Mouse (Mus musculus): ENCODE measurements at regions not wholly inside any gene's neighbourhood (a gene's known extent, or its start where the extent isn't known, plus 50 kb on each side); places are given as distances from the start of the nearest gene placed in this dataset.

GRCm38 (mm10) chr15:56278006-56278405 is 1199.4 kb downstream of the Slc22a22 start:
- H3K4me3 ChIP-seq (ENCODE audit: control insufficient read depth, low read depth, low read length): no peak overlapping the region
- no peaks in the 10 kb centered on the region for H3K36me3 ChIP-seq (ENCODE audit: control insufficient read depth, insufficient read depth, low read length)
- H3K27me3 ChIP-seq (ENCODE audit: control insufficient read depth, insufficient read depth, low read length): no peaks in the 10 kb centered on the region
- TF ChIP-seq POLR2A (IDR thresholded peaks at IDR 0.05; ENCODE audit: control insufficient read depth, low read depth, low read length) (no peak), CTCF (IDR thresholded peaks at IDR 0.05; ENCODE audit: control insufficient read depth, insufficient read depth, insufficient replicate concordance, low read depth, low read length) (no peak)
- H3K27ac ChIP-seq (ENCODE audit: control insufficient read depth, insufficient read depth, low read depth, low read length): no peak overlapping the region
- no peaks in the 10 kb centered on the region for H3K4me1 ChIP-seq (ENCODE audit: control insufficient read depth, insufficient read depth, low read length)

GRCm38 (mm10) chr15:56248731-56249130 is 1228.7 kb downstream of the Slc22a22 start:
- Histone ChIP-seq H3K27ac (ENCODE audit: control insufficient read depth, insufficient read depth, low read depth, low read length) (no peak overlapping the region), H3K27me3 (ENCODE audit: control insufficient read depth, insufficient read depth, low read length) (no peaks in the 10 kb centered on the region), H3K4me3 (ENCODE audit: control insufficient read depth, low read depth, low read length) (no peak overlapping the region), H3K4me1 (ENCODE audit: control insufficient read depth, insufficient read depth, low read length) (no peaks in the 10 kb centered on the region), H3K36me3 (ENCODE audit: control insufficient read depth, insufficient read depth, low read length) (no peaks in the 10 kb centered on the region)
- TF ChIP-seq CTCF (IDR thresholded peaks at IDR 0.05; ENCODE audit: control insufficient read depth, insufficient read depth, insufficient replicate concordance, low read depth, low read length) (no peak), POLR2A (IDR thresholded peaks at IDR 0.05; ENCODE audit: control insufficient read depth, low read depth, low read length) (no peak)

- TF ChIP-seq POLR2A (IDR thresholded peaks at IDR 0.05; ENCODE audit: control insufficient read depth, low read depth, low read length): no peak
- TF ChIP-seq CTCF (IDR thresholded peaks at IDR 0.05; ENCODE audit: control insufficient read depth, insufficient read depth, insufficient replicate concordance, low read depth, low read length): no peak
- Histone ChIP-seq H3K27ac (ENCODE audit: control insufficient read depth, insufficient read depth, low read depth, low read length) (no peak overlapping the region), H3K4me1 (ENCODE audit: control insufficient read depth, insufficient read depth, low read length) (no peaks in the 10 kb centered on the region), H3K27me3 (ENCODE audit: control insufficient read depth, insufficient read depth, low read length) (no peaks in the 10 kb centered on the region), H3K4me3 (ENCODE audit: control insufficient read depth, low read depth, low read length) (no peak overlapping the region), H3K36me3 (ENCODE audit: control insufficient read depth, insufficient read depth, low read length) (no peaks in the 10 kb centered on the region)
Measured at GRCm38 (mm10) chr15:56244004-56244735, 1233.3 kb downstream of the Slc22a22 start.

GRCm38 (mm10) chr15:56202552-56202951 is 1274.9 kb downstream of the Slc22a22 start:
- Histone ChIP-seq H3K36me3 (ENCODE audit: control insufficient read depth, insufficient read depth, low read length) (no peaks in the 10 kb centered on the region), H3K27ac (ENCODE audit: control insufficient read depth, insufficient read depth, low read depth, low read length) (no peak overlapping the region), H3K4me1 (ENCODE audit: control insufficient read depth, insufficient read depth, low read length) (no peaks in the 10 kb centered on the region), H3K4me3 (ENCODE audit: control insufficient read depth, low read depth, low read length) (no peak overlapping the region), H3K27me3 (ENCODE audit: control insufficient read depth, insufficient read depth, low read length) (no peaks in the 10 kb centered on the region)
- no peak for TF ChIP-seq CTCF (IDR thresholded peaks at IDR 0.05; ENCODE audit: control insufficient read depth, insufficient read depth, insufficient replicate concordance, low read depth, low read length)
- TF ChIP-seq POLR2A (IDR thresholded peaks at IDR 0.05; ENCODE audit: control insufficient read depth, low read depth, low read length): no peak

GRCm38 (mm10) chr15:56199336-56199735 is 1278.1 kb downstream of the Slc22a22 start:
- Histone ChIP-seq H3K27me3 (ENCODE audit: control insufficient read depth, insufficient read depth, low read length) (no peaks in the 10 kb centered on the region), H3K4me3 (ENCODE audit: control insufficient read depth, low read depth, low read length) (no peak overlapping the region), H3K36me3 (ENCODE audit: control insufficient read depth, insufficient read depth, low read length) (no peaks in the 10 kb centered on the region), H3K27ac (ENCODE audit: control insufficient read depth, insufficient read depth, low read depth, low read length) (no peak overlapping the region), H3K4me1 (ENCODE audit: control insufficient read depth, insufficient read depth, low read length) (no peaks in the 10 kb centered on the region)
- no peak for TF ChIP-seq CTCF (IDR thresholded peaks at IDR 0.05; ENCODE audit: control insufficient read depth, insufficient read depth, insufficient replicate concordance, low read depth, low read length)
- TF ChIP-seq POLR2A (IDR thresholded peaks at IDR 0.05; ENCODE audit: control insufficient read depth, low read depth, low read length): no peak

- Histone ChIP-seq H3K36me3 (ENCODE audit: control insufficient read depth, insufficient read depth, low read length) (no peaks in the 10 kb centered on the region), H3K4me3 (ENCODE audit: control insufficient read depth, low read depth, low read length) (no peak overlapping the region), H3K27me3 (ENCODE audit: control insufficient read depth, insufficient read depth, low read length) (no peaks in the 10 kb centered on the region), H3K4me1 (ENCODE audit: control insufficient read depth, insufficient read depth, low read length) (no peaks in the 10 kb centered on the region), H3K27ac (ENCODE audit: control insufficient read depth, insufficient read depth, low read depth, low read length) (no peak overlapping the region)
- no peak for TF ChIP-seq CTCF (IDR thresholded peaks at IDR 0.05; ENCODE audit: control insufficient read depth, insufficient read depth, insufficient replicate concordance, low read depth, low read length)
- TF ChIP-seq POLR2A (IDR thresholded peaks at IDR 0.05; ENCODE audit: control insufficient read depth, low read depth, low read length): no peak
Measured at GRCm38 (mm10) chr15:56197425-56198201, 1279.8 kb downstream of the Slc22a22 start.

- Histone ChIP-seq H3K27ac (ENCODE audit: control insufficient read depth, insufficient read depth, low read depth, low read length) (no peak overlapping the region), H3K4me3 (ENCODE audit: control insufficient read depth, low read depth, low read length) (no peak overlapping the region), H3K27me3 (ENCODE audit: control insufficient read depth, insufficient read depth, low read length) (no peaks in the 10 kb centered on the region), H3K36me3 (ENCODE audit: control insufficient read depth, insufficient read depth, low read length) (no peaks in the 10 kb centered on the region), H3K4me1 (ENCODE audit: control insufficient read depth, insufficient read depth, low read length) (no peaks in the 10 kb centered on the region)
- TF ChIP-seq POLR2A (IDR thresholded peaks at IDR 0.05; ENCODE audit: control insufficient read depth, low read depth, low read length) (no peak), CTCF (IDR thresholded peaks at IDR 0.05; ENCODE audit: control insufficient read depth, insufficient read depth, insufficient replicate concordance, low read depth, low read length) (no peak)
Measured at GRCm38 (mm10) chr15:56166236-56166635, 1311.2 kb downstream of the Slc22a22 start.

Data from testis, adult 2 months (tissue).